Mouse (Mus musculus) forebrain, embryonic 12.5 days (tissue): Measurements from ENCODE around the gene Capn3. TPM values are rescaled to one million over a fixed set of nuclear protein-coding genes. Genes with fewer than 3 reads are reported as not detected.

Experiments used
- ATAC-seq: fragments of 200-750 bp; cut with Nextera tagmentation; 2 replicates; pipeline ENCODE4 v1.8.0; 2017; ENCODE audit warnings: moderate TSS enrichment; ENCODE audit not compliant: low FRiP score
- H3K27ac ChIP-seq: fragments of 300-500 bp; sonication (generic); 2 replicates; pipeline ENCODE4 v1.5.1; 2016; ENCODE audit warnings: mild to moderate bottlenecking
- H3K27me3 ChIP-seq: fragments of 300-500 bp; sonication (generic); 2 replicates; pipeline ENCODE4 v1.6.1; 2016; ENCODE audit warnings: mild to moderate bottlenecking
- H3K36me3 ChIP-seq: fragments of 300-500 bp; sonication (generic); replicated peaks from 2 replicates; pipeline ENCODE4 v1.6.1; 2016; ENCODE audit warnings: mild to moderate bottlenecking
- H3K4me1 ChIP-seq: fragments of 300-500 bp; sonication (generic); 2 replicates; pipeline ENCODE4 v1.6.1; 2016
- H3K4me2 ChIP-seq: fragments of 300-500 bp; sonication (generic); 2 replicates; pipeline ENCODE4 v1.6.1; 2016; ENCODE audit warnings: mild to moderate bottlenecking, moderate library complexity
- H3K4me3 ChIP-seq: fragments of 300-500 bp; sonication (generic); replicated peaks from 2 replicates; pipeline ENCODE4 v1.5.1; 2016; ENCODE audit warnings: mild to moderate bottlenecking
- H3K9ac ChIP-seq: fragments of 300-500 bp; sonication (generic); 2 replicates; pipeline ENCODE4 v1.6.1; 2016; ENCODE audit warnings: mild to moderate bottlenecking
- H3K9me3 ChIP-seq: fragments of 300-500 bp; sonication (generic); 2 replicates; pipeline ENCODE4 v1.6.1; 2016
- WGBS: fragments of 180-500 bp; shearing (Covaris S2); methylation state at CpG from one replicate; pipeline ENCODE4 v1.1.7; 2016; 5-methylcytosine and 5-hydroxymethylcytosine counted together
- polyA plus RNA-seq: library from polyadenylated mRNA; unstranded; fragments of >200 nt; fragmentation: Nextera tagmentation; extraction: Ambion mirVana; gene quantifications from 2 replicates; pipeline ENCODE4 v1.2.1, GENCODE M21; 2016

Capn3 gene
- polyA plus RNA-seq = 1.6 and 1.9 TPM in 2 replicates

GRCm38 (mm10) chr2:120455719-120456118, at the start of gene Capn3:
Capn3 (plus strand) TSS chr2:120456019.
- Histone ChIP-seq H3K27me3 (no peaks in the 10 kb centered on the region), H3K4me3 (no peak within 1 kb of the TSS), H3K36me3 (no peaks in the 10 kb centered on the region), H3K9me3 (no peaks in the 10 kb centered on the region), H3K9ac (no peak within 1 kb of the TSS), H3K4me1 (no peaks in the 10 kb centered on the region), H3K4me2 (no peak within 1 kb of the TSS), H3K27ac (no peak within 1 kb of the TSS)
- ATAC-seq = no peak
- 82% methylated on average over 4 of the region's 4 CpGs for WGBS

DNA sequence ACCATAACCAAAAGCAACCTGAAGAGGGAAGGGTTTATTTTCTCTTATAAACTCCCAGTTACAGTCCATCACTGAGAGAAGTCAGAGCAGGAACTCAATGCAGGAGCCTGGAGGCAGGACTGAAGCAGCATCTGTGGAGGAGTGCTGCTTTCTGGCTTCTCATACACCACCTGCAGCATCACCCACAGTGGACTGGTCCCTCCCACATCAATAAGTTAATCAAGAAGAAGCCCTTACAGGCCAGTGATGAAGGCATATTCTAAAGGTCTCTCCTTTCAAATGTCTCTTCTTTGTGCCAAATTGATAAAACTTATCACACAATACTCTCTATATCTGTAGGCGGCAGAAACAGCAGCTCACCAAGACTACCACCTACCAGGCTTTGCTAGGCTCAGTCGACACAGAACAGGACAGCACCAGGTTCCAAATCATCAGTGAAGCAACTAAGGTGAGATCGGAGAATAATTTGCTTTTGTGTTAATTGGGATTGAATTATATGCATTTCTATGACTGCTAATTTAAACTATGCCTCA, 44.7 kb upstream of the Capn3 start:
- H3K36me3 ChIP-seq = no peaks in the 10 kb centered on the region; the same call in 1 of the 2 replicates
- no peak for ATAC-seq
- no peak overlapping the region for H3K4me3 ChIP-seq
- no peaks in the 10 kb centered on the region for H3K27me3 ChIP-seq
- no peaks in the 10 kb centered on the region for H3K4me1 ChIP-seq
- H3K9me3 ChIP-seq = no peaks in the 10 kb centered on the region; the same call in 1 of the 2 replicates
- no peak overlapping the region for H3K4me2 ChIP-seq
- 88% methylated on average over 3 of the region's 3 CpGs for WGBS
- H3K9ac ChIP-seq = no peak overlapping the region
- no peak overlapping the region for H3K27ac ChIP-seq

- Histone ChIP-seq H3K4me2 (no peak overlapping the region), H3K4me1 (no peaks in the 10 kb centered on the region), H3K27ac (no peak overlapping the region), H3K4me3 (no peak overlapping the region), H3K36me3 (no peaks in the 10 kb centered on the region; the same call in 1 of the 2 replicates), H3K9ac (no peak overlapping the region), H3K27me3 (no peaks in the 10 kb centered on the region), H3K9me3 (no peaks in the 10 kb centered on the region)
- no peak for ATAC-seq
Observed at GRCm38 (mm10) chr2:120414113-120414512, 41.7 kb upstream of the Capn3 start.

DNA sequence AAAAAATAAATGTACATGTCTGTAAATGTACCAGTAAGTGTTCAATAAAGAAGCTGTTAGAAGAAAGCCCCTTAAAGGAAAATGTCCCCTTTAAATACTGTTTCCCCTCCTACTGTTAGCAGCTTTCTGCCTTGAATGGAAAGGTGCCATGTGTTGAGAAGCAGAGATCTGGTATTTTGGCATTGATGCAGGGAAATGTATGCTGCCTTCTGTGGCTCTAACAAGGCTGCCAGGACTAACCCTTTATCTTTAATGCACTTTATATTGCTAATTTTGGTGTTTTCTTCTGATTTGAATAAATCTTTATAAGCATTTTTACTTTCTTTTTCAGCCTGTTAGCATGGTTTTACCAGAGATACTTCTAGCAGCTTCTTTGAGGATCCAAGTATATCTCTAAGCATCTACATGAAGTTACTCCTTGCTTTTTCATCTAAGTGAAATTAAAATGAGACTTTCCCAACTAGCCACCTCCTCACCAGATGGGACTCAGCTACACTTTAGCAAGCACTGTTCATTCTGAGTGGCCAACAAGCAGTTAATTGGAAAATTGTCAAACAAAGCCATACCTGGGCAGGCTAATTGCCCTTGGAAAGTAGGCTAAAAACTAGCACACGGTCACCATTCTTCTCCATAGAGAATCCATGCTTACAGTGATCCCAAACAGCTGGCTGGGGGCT, 40.9 kb upstream of the Capn3 start:
- H3K36me3 ChIP-seq = no peaks in the 10 kb centered on the region; the same call in 1 of the 2 replicates
- no peak overlapping the region for H3K4me2 ChIP-seq
- 63% methylated on average over 1 of the region's 1 CpGs for WGBS
- H3K4me3 ChIP-seq = no peak overlapping the region
- H3K4me1 ChIP-seq = no peaks in the 10 kb centered on the region
- ATAC-seq = no peak
- no peak overlapping the region for H3K9ac ChIP-seq
- H3K27me3 ChIP-seq = no peaks in the 10 kb centered on the region
- no peak overlapping the region for H3K27ac ChIP-seq
- no peaks in the 10 kb centered on the region for H3K9me3 ChIP-seq

GRCm38 (mm10) chr2:120424386-120424785, 31.4 kb upstream of the Capn3 start:
- Histone ChIP-seq H3K27ac (no peak overlapping the region), H3K9ac (no peak overlapping the region), H3K4me1 (no peaks in the 10 kb centered on the region), H3K9me3 (no peaks in the 10 kb centered on the region), H3K4me3 (no peak overlapping the region), H3K36me3 (no peaks in the 10 kb centered on the region), H3K4me2 (no peak overlapping the region), H3K27me3 (no peaks in the 10 kb centered on the region)
- ATAC-seq = no peak
- 85% methylated on average over 5 of the region's 5 CpGs for WGBS

DNA sequence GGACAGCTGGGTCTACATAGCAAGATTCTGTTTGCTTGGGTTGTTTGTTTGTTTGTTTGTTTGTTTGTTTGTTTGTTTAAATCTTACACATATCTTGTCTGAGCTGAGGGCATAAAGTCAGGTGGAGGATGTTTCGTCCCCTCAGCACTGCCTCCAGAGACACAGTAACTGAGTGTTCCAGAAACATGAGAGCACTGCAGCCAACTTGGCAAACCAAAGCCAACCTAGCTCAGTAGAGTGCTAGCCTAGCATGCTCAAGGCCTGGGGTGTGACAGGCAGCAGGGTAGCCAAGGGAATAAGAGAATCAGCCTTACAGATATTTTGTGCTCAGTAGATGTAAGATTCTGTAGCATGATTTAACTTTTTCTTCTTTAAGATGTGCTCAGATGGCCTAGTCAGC, 11.3 kb upstream of the Capn3 start:
- no peaks in the 10 kb centered on the region for H3K27me3 ChIP-seq
- no peak overlapping the region for H3K4me3 ChIP-seq
- WGBS = 100% methylated on average over 1 of the region's 1 CpGs
- H3K9ac ChIP-seq = no peak overlapping the region
- ATAC-seq = no peak
- H3K36me3 ChIP-seq = no peaks in the 10 kb centered on the region
- H3K4me2 ChIP-seq = no peak overlapping the region
- no peaks in the 10 kb centered on the region for H3K9me3 ChIP-seq
- no peak overlapping the region for H3K27ac ChIP-seq
- H3K4me1 ChIP-seq = no peaks in the 10 kb centered on the region

DNA sequence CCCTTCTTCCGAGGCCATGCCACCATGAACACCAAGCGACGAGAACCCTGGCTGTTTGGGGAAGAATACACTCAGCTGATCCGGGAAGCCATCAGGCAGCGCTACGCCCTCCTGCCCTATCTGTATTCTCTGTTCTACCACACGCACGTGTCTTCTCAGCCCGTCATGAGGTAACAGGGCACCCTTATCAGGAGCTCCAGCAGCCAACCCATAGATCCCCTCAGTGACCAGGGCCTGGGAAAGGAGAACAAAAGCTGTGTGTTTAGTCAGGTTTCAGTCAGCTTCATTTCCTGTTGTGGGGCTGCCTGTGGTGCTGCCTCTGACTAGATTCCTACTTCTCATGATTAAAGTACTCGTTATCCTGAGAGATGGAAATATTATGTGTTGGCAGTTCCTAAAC, 9.4 kb upstream of the Capn3 start:
- no peak overlapping the region for H3K4me3 ChIP-seq
- H3K9me3 ChIP-seq = no peaks in the 10 kb centered on the region
- no peaks in the 10 kb centered on the region for H3K27me3 ChIP-seq
- H3K27ac ChIP-seq = no peak overlapping the region
- 82% methylated on average over 10 of the region's 10 CpGs for WGBS
- no peaks in the 10 kb centered on the region for H3K36me3 ChIP-seq
- ATAC-seq = no peak
- no peak overlapping the region for H3K4me2 ChIP-seq
- H3K4me1 ChIP-seq = 0 out of 2 replicates have a peak, but pooled peaks cover 5% of the 10 kb centered on the region
- no peak overlapping the region for H3K9ac ChIP-seq

DNA sequence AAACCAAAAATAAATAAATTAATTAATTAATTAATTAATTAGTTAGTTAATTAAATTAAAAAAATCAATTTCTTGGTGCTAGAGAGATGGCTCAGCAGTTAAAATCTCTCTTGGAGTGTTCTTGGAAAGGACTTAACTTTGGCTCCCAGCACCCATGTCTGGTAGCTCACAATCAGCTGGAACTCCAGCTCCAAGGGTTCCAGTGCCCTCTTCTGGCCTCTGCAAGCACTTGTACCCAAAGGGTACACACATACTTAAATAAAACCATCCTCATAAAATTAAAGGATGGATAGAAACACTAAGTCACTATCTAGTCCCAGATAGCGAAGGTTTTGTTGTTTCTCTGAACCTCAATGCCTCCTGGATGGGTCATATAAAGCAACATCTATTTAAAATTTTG, 8.5 kb upstream of the Capn3 start:
- Histone ChIP-seq H3K27me3 (no peaks in the 10 kb centered on the region), H3K27ac (no peak overlapping the region), H3K9ac (no peak overlapping the region), H3K4me1 (0 out of 2 replicates have a peak, but pooled peaks cover 5% of the 10 kb centered on the region), H3K4me2 (no peak overlapping the region), H3K4me3 (no peak overlapping the region), H3K9me3 (no peaks in the 10 kb centered on the region), H3K36me3 (no peaks in the 10 kb centered on the region)
- no peak for ATAC-seq
- WGBS = 100% methylated on average over 1 of the region's 1 CpGs

DNA sequence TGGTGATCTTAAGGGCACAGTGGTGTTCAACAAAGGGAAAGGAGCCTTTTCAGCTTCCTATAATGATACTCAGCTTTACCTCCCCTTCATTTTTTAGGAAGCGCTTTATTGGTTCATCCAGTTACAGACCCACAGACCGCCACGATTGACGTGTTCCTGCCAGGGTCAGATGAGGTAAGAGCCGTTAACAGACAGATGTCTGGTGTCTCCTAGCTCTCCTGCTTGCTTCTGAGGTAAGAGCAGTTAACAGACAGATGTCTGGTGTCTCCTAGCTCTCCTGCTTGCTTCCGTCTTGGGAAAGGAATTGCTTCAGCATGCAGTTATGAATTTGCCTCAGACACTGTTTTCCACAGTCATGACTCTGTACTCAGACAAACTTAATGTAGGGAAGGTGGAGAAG, 5.1 kb upstream of the Capn3 start:
- 0 out of 2 replicates have a peak, but pooled peaks cover 5% of the 10 kb centered on the region for H3K4me1 ChIP-seq
- no peak overlapping the region for H3K9ac ChIP-seq
- H3K36me3 ChIP-seq = no peaks in the 10 kb centered on the region
- no peak for ATAC-seq
- H3K4me2 ChIP-seq = no peak overlapping the region
- H3K9me3 ChIP-seq = no peaks in the 10 kb centered on the region
- H3K27me3 ChIP-seq = no peaks in the 10 kb centered on the region
- H3K27ac ChIP-seq = no peak overlapping the region
- 61% methylated on average over 6 of the region's 6 CpGs for WGBS
- no peak overlapping the region for H3K4me3 ChIP-seq

GRCm38 (mm10) chr2:120452600-120452999, 3.2 kb upstream of the Capn3 start:
- no peak overlapping the region for H3K4me2 ChIP-seq
- H3K4me1 ChIP-seq = 0 out of 2 replicates have a peak, but pooled peaks cover 5% of the 10 kb centered on the region
- no peak for ATAC-seq
- H3K9ac ChIP-seq = no peak overlapping the region
- no peak overlapping the region for H3K27ac ChIP-seq
- H3K36me3 ChIP-seq = no peaks in the 10 kb centered on the region
- H3K27me3 ChIP-seq = no peaks in the 10 kb centered on the region
- no peaks in the 10 kb centered on the region for H3K9me3 ChIP-seq
- 89% methylated on average over 4 of the region's 4 CpGs for WGBS
- H3K4me3 ChIP-seq = no peak overlapping the region

- 88% methylated on average over 2 of the region's 2 CpGs for WGBS
- Histone ChIP-seq H3K36me3 (no peaks in the 10 kb centered on the region), H3K27me3 (no peaks in the 10 kb centered on the region), H3K27ac (no peak overlapping the region), H3K9me3 (no peaks in the 10 kb centered on the region), H3K4me2 (no peak overlapping the region), H3K9ac (no peak overlapping the region), H3K4me1 (0 out of 2 replicates have a peak, but pooled peaks cover 5% of the 10 kb centered on the region), H3K4me3 (no peak overlapping the region)
- no peak for ATAC-seq
Observed at GRCm38 (mm10) chr2:120454987-120455386, 832 bp upstream of the Capn3 start.

DNA sequence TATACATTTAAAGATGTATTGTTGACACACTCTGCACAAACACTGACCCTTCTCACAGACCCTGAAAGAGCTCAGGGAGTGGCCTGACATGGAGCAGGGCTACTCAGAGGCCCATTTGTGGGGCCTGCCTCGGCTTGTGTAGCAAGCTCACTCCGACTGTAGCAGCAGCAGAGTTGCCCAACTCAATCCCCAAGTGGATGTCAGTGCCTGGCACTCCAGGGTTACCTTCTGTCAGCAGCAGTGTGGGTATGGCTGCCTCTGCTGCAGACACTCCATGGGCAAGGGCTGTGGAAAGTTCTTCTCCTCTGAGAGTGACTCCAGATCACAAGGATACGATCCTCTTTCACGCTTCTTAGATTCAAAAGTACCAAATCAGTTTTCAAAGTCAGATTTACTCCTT, 4.4 kb downstream of the Capn3 start:
- no peak overlapping the region for H3K27ac ChIP-seq
- H3K9ac ChIP-seq = no peak overlapping the region
- H3K9me3 ChIP-seq = no peaks in the 10 kb centered on the region
- H3K36me3 ChIP-seq = no peaks in the 10 kb centered on the region
- H3K4me2 ChIP-seq = no peak overlapping the region
- no peaks in the 10 kb centered on the region for H3K27me3 ChIP-seq
- ATAC-seq = no peak
- H3K4me3 ChIP-seq = no peak overlapping the region
- 90% methylated on average over 4 of the region's 4 CpGs for WGBS
- H3K4me1 ChIP-seq = no peaks in the 10 kb centered on the region

GRCm38 (mm10) chr2:120463328-120463727, 7.5 kb downstream of the Capn3 start:
- no peak overlapping the region for H3K9ac ChIP-seq
- 93% methylated on average over 7 of the region's 7 CpGs for WGBS
- H3K4me3 ChIP-seq = no peak overlapping the region
- ATAC-seq = no peak
- H3K27me3 ChIP-seq = no peaks in the 10 kb centered on the region
- H3K9me3 ChIP-seq = no peaks in the 10 kb centered on the region
- H3K27ac ChIP-seq = no peak overlapping the region
- H3K4me1 ChIP-seq = no peaks in the 10 kb centered on the region
- H3K4me2 ChIP-seq = no peak overlapping the region
- H3K36me3 ChIP-seq = no peaks in the 10 kb centered on the region
